Mouse (Mus musculus) retina, postnatal 7 days (tissue): Measurements from ENCODE around the gene Rsph1.

ENCODE experiments used
- DNase-seq: peaks from one replicate; pipeline ENCODE4 v3.0.0-alpha.2; 2012; ENCODE audit warnings: low read depth, low spot score

Rsph1 gene

DNA sequence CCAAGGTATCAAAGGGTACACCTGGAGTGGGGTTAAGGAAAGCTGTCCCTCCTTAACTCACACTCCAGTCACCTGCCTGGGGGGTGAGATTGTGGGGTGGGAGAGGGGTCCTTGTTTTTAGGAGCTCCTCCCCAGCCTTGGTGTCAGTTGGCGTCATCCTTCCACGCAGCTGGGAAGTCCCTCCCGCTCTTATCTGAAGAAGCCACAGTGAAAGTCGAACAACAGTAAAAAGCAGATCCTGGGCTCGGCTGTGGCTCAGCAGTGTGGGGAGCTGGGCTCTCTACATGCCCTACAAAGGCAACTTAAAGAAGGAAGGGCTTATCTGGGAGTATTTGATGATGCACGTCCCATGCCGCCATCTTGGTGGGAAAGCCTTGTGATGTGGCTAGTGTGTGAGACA is 66.9 kb downstream of the Rsph1 start:
- no peak for DNase-seq

GRCm38 (mm10) chr17:31209376-31209930 is 67.7 kb downstream of the Rsph1 start:
- no peak for DNase-seq

DNA sequence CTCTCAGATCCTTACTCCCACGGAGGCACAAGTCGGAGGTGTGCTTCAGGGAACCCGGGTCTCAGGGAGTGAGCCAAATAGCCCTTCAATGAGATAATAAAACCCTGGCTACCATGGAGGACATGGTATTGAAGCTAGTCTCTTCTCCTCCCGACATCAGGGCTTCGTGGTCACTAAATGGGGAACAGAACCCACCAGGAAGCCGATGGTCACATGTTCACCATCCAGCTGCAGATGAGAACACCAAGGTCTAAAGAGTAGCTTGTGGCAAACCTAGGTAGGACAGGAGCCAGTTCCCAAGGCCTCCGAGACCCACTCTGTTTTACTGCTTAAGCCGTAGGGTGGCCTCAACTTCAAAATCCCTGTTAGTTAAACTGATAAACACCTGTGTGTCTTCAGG is 68.5 kb downstream of the Rsph1 start:
- no peak for DNase-seq

- DNase-seq: no peak
Observed at GRCm38 (mm10) chr17:31207771-31208334, 69.3 kb downstream of the Rsph1 start, which contains the start of gene Ubash3a. Ubash3a (plus strand) TSS chr17:31207873.
